Mouse (Mus musculus): ENCODE measurements around the gene Hps5.

DNA sequence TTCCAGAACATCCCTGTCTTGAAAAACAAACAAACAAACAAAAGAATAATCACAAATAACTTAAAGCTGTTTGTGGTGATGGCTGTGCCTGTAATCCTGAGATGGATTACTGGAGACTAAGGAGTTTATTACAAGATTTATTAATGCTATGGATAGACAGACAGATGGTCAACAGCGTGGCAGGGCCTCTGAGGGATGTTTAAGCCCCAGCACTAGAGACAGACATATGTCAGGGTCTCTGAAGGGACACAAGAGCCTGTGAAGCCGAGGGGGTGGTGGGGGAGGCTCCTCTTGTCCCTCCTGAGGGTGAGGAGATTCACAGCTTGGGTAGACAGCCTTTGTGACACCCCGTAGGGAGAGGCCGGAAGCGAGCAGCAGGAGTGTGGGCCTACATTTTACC, 41.2 kb upstream of the Hps5 start:
- no peak for TF ChIP-seq EP300 (IDR thresholded peaks at IDR 0.05)
- TF ChIP-seq CTCF (IDR thresholded peaks at IDR 0.05) = no peak

Measured in lung, postnatal 0 days (tissue).